Mouse (Mus musculus): ENCODE measurements around the gene Thra. TPM values are rescaled to one million over a fixed set of nuclear protein-coding genes. Genes with fewer than 3 reads are reported as not detected.
A peak's percentile ranks its signal among the peaks of the same experiment; 100 is the strongest.

The Thra gene
- polyA plus RNA-seq, 1 experiment from 2014 or later, result 24.5 TPM

DNA sequence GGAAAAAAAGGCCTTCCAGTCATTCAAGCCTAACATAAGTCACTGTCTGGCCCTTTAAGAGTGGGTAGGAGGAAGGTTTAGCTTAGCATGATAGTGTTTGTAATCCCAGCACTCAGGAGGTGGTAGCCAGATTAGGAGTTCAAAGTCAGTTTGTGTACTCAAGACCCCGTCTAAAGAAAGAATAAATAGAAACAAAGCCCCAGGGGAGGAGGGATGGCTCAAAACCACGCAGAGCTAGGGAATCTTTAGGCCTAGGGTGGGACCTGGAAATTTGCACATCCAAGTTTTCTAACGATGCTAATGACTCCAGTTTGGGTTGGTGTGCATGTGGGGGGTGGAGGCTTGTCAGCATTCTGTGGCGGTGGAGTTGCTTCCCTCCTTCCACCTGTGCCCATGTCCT lies 51.6 kb downstream of the Thra start:
- Histone ChIP-seq H3K4me1 (replicated peaks; ENCODE audit: control insufficient read depth, insufficient read depth) (peaks cover 4% of the 10 kb centered on the region; the same call in 1 of the 2 replicates), H3K27ac (replicated peaks) (no peak overlapping the region), H3K36me3 (ENCODE audit: control insufficient read depth, insufficient read depth, low read length) (no peaks in the 10 kb centered on the region), H3K9ac (ENCODE audit: low read length) (no peak overlapping the region), H3K27me3 (ENCODE audit: control insufficient read depth, insufficient read depth, low read length) (no peaks in the 10 kb centered on the region), H3K9me3 (ENCODE audit: control insufficient read depth, low read length) (no peaks in the 10 kb centered on the region), H3K4me2 (replicated peaks; ENCODE audit: low read depth) (no peak overlapping the region), H3K4me3 (ENCODE audit: low read depth, low read length) (no peak overlapping the region)
- no peak for TF ChIP-seq CTCF (IDR thresholded peaks at IDR 0.05; ENCODE audit: low read depth)
- no peak for TF ChIP-seq EP300 (optimal IDR thresholded peaks at IDR 0.05)
- 15% methylated on average over 4 of the region's 4 CpGs for WGBS
- no peak for DNase-seq (ENCODE audit: low spot score)
- no peak for ATAC-seq (ENCODE audit: low FRiP score, low TSS enrichment)

DNA sequence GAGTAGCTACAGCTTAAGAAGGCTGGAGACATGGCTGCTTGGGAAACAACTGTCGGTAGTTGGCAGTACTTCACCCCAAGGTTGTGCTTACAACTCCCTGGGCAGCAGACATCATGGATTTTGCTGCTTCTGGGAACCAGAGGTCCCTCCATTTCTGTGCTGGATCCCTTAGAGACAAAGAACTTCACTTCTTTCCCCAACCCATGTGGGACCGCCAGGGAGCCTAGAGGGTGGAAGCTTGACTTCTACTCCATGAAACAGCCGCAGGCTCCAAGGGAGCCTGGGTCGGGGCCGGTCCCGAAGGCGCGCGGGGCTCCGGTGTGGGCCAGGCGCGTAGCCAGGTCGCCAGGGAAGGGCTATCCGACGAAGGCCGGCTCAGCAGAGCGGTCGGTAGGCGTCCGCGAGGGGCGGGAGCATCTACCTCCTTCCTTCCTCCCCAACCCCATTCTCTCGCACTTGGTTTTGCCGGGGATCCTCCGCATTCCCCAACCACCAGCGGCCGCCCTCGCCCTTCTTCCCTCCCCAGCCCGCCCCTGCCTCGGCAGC lies 54.1 kb downstream of the Thra start:
- Histone ChIP-seq H3K9me3 (ENCODE audit: control insufficient read depth, low read length) (no peaks in the 10 kb centered on the region), H3K27ac (replicated peaks) (peak overlapping the region; percentile 100), H3K9ac (ENCODE audit: low read length) (peak overlapping the region; percentile 98), H3K4me3 (ENCODE audit: low read depth, low read length) (peak overlapping the region; percentile 100), H3K27me3 (ENCODE audit: control insufficient read depth, insufficient read depth, low read length) (no peaks in the 10 kb centered on the region), H3K4me2 (replicated peaks; ENCODE audit: low read depth) (peak overlapping the region; percentile 82), H3K36me3 (ENCODE audit: control insufficient read depth, insufficient read depth, low read length) (peaks cover 3% of the 10 kb centered on the region; the same call in 1 of the 2 replicates), H3K4me1 (replicated peaks; ENCODE audit: control insufficient read depth, insufficient read depth) (0 out of 2 replicates have a peak, but pooled peaks cover 3% of the 10 kb centered on the region)
- TF ChIP-seq CTCF (IDR thresholded peaks at IDR 0.05; ENCODE audit: low read depth) (peak; percentile 59), EP300 (optimal IDR thresholded peaks at IDR 0.05) (no peak)
- under 1% methylated on average over 23 of the region's 30 CpGs for WGBS
- ATAC-seq (ENCODE audit: low FRiP score, low TSS enrichment) (peak; percentile 69), DNase-seq (ENCODE audit: low spot score) (no peak)

DNA sequence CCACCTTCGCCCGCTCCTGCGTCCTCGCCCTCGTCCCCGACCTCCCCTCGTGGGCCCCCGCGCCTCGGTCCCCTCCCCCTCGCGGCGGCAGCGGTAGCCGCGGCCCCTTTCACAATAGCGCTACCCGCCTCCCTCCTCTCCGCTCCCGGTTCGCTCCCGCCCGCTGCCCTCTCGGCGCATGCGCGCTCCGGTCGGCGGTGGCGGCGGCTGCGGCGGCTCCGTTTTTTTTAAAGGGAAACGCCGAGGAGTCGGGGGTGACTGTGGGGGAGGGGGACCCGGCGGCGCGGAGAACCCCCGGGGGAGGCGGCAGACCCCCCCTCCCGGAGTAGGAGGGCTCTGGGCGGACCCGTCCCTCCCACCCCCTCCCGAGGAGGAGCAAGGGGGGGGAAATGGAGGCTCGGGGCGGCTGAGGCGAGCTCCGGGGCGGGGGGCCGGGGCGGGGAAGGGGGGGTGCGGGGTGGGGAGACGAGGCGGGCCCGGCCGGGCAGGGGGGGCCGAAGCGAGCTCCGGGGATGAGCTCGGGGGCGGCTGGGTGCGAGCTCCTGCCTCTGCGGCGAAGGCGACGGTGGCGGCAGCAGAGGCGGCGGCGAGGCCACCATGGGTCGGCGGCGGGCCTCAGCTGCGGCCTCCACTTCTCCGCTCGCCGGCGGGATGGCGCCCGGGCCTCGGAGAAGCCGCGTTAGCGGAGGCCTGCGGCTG lies 54.7 kb downstream of the Thra start, which contains the start of gene Msl1:
Gene Msl1, plus strand, starts transcription at position 502 of the 699 bp plus-strand sequence.
- Histone ChIP-seq H3K4me3 (ENCODE audit: low read depth, low read length) (peak within 1 kb of the TSS; percentile 100), H3K4me2 (replicated peaks; ENCODE audit: low read depth) (peak within 1 kb of the TSS; percentile 82), H3K36me3 (ENCODE audit: control insufficient read depth, insufficient read depth, low read length) (peaks cover 4% of the 10 kb centered on the region; the same call in 1 of the 2 replicates), H3K9ac (ENCODE audit: low read length) (peak within 1 kb of the TSS; percentile 98), H3K27ac (replicated peaks) (peak within 1 kb of the TSS; percentile 100), H3K27me3 (ENCODE audit: control insufficient read depth, insufficient read depth, low read length) (no peaks in the 10 kb centered on the region), H3K4me1 (replicated peaks; ENCODE audit: control insufficient read depth, insufficient read depth) (0 out of 2 replicates have a peak, but pooled peaks cover 3% of the 10 kb centered on the region), H3K9me3 (ENCODE audit: control insufficient read depth, low read length) (no peaks in the 10 kb centered on the region)
- TF ChIP-seq CTCF (IDR thresholded peaks at IDR 0.05; ENCODE audit: low read depth), result peak; percentile 32
- no peak for TF ChIP-seq EP300 (optimal IDR thresholded peaks at IDR 0.05)
- 0% methylated on average over 23 of the region's 89 CpGs for WGBS
- peak; percentile 68 for ATAC-seq (ENCODE audit: low FRiP score, low TSS enrichment)
- peak; percentile 92 for DNase-seq (ENCODE audit: low spot score)

DNA sequence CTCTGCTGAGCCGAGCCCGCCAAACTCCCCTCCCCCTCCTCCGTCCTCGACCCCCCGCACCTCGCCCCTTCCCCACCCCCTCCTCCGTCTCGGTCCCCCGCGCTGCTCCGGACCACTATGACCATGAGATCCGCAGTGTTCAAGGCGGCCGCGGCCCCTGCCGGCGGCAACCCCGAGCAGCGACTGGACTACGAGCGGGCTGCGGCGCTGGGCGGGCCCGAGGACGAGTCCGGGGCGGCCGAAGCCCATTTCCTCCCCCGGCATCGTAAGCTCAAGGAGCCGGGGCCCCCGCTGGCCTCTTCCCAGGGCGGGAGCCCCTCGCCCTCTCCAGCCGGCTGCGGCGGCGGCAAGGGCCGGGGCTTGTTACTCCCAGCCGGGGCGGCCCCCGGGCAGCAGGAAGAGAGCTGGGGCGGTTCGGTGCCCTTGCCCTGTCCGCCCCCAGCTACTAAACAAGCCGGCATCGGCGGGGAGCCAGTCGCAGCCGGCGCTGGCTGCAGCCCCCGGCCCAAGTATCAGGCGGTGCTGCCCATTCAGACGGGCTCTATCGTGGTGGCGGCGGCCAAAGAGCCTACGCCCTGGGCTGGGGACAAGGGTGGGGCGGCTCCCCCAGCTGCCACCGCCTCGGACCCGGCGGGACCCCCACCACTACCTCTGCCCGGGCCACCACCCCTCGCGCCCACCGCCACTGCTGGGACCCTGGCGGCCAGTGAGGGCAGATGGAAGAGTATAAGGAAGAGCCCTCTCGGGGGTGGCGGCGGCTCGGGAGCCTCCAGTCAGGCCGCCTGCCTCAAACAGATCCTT lies 55.5 kb downstream of the Thra start:
- Histone ChIP-seq H3K9ac (ENCODE audit: low read length) (peak overlapping the region; percentile 98), H3K4me2 (replicated peaks; ENCODE audit: low read depth) (peak overlapping the region; percentile 82), H3K27me3 (ENCODE audit: control insufficient read depth, insufficient read depth, low read length) (no peaks in the 10 kb centered on the region), H3K4me3 (ENCODE audit: low read depth, low read length) (peak overlapping the region; percentile 100), H3K9me3 (ENCODE audit: control insufficient read depth, low read length) (no peaks in the 10 kb centered on the region), H3K36me3 (ENCODE audit: control insufficient read depth, insufficient read depth, low read length) (peaks cover 6% of the 10 kb centered on the region; the same call in 1 of the 2 replicates), H3K4me1 (replicated peaks; ENCODE audit: control insufficient read depth, insufficient read depth) (0 out of 2 replicates have a peak, but pooled peaks cover 3% of the 10 kb centered on the region), H3K27ac (replicated peaks) (peak overlapping the region; percentile 100)
- TF ChIP-seq CTCF (IDR thresholded peaks at IDR 0.05; ENCODE audit: low read depth) (peak; percentile 46), EP300 (optimal IDR thresholded peaks at IDR 0.05) (no peak)
- peak; percentile 46 for ATAC-seq (ENCODE audit: low FRiP score, low TSS enrichment)
- DNase-seq (ENCODE audit: low spot score), result peak; percentile 67
- under 1% methylated on average over 45 of the region's 74 CpGs for WGBS

DNA sequence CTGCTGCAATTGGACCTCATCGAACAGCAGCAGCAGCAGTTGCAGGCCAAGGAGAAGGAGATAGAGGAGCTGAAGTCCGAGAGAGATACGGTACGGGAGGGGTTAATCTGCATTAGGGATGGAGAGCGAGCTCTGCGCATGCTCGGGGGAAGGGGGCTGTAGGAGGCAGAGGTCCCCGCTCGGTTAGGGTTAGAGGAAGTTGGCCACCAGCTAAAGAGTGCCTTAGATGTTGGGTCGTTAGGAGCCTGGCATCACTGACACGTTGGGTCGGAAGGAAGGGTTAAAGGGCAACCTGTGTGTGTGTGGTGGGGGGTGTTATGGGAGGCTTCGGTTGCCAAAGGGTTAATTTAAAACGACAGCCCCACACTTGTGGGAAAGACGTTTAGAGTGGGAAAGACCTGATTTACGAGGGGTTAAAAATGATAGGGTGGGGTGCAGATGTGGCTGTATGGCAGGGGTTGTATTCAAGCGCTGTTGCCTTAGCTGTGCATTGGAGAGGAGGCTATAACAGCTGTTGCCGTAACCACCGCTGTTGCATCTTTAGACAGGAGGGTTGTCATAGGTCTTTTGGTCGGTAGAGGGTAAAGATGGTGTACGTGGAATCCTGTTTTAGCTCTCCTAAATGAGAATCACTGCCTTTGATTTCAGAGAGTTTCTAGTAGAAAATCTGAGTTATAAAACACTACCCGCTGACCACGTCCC lies 56.2 kb downstream of the Thra start:
- peak overlapping the region; percentile 82 for H3K4me2 ChIP-seq (replicated peaks; ENCODE audit: low read depth)
- no peak for TF ChIP-seq EP300 (optimal IDR thresholded peaks at IDR 0.05)
- TF ChIP-seq CTCF (IDR thresholded peaks at IDR 0.05; ENCODE audit: low read depth), result no peak
- WGBS, result 2% methylated on average over 23 of the region's 23 CpGs
- H3K27me3 ChIP-seq (ENCODE audit: control insufficient read depth, insufficient read depth, low read length), result no peaks in the 10 kb centered on the region
- DNase-seq (ENCODE audit: low spot score) (peak; percentile 68), ATAC-seq (ENCODE audit: low FRiP score, low TSS enrichment) (peak; percentile 21; the same call in 1 of the 2 replicates)
- peak overlapping the region; percentile 98 for H3K9ac ChIP-seq (ENCODE audit: low read length)
- no peaks in the 10 kb centered on the region for H3K9me3 ChIP-seq (ENCODE audit: control insufficient read depth, low read length)
- 0 out of 2 replicates have a peak, but pooled peaks cover 3% of the 10 kb centered on the region for H3K4me1 ChIP-seq (replicated peaks; ENCODE audit: control insufficient read depth, insufficient read depth)
- H3K4me3 ChIP-seq (ENCODE audit: low read depth, low read length), result peak overlapping the region; percentile 100
- H3K36me3 ChIP-seq (ENCODE audit: control insufficient read depth, insufficient read depth, low read length), result peaks cover 9% of the 10 kb centered on the region; the same call in 1 of the 2 replicates
- H3K27ac ChIP-seq (replicated peaks), result peak overlapping the region; percentile 100

All from stomach, postnatal 0 days (tissue).